Mouse (Mus musculus): ENCODE results near the gene Hoxc10. TPM values are rescaled to one million over a fixed set of nuclear protein-coding genes. Genes with fewer than 3 reads are reported as not detected.

The Hoxc10 gene
- polyA plus RNA-seq, 1 experiment from 2014 or later: 62.9 TPM

GRCm38 (mm10) chr15:103005308-103005707 lies 38.7 kb downstream of the Hoxc10 start:
- 2% methylated on average over 17 of the region's 17 CpGs for WGBS
- peak overlapping the region; percentile 57 for H3K9ac ChIP-seq (ENCODE audit: low read depth, low read length)
- H3K4me3 ChIP-seq (ENCODE audit: low read length): peak overlapping the region; percentile 19; the same call in 1 of the 2 replicates
- H3K27ac ChIP-seq (ENCODE audit: low read depth, low read length): peak overlapping the region; percentile 90
- H3K9me3 ChIP-seq (ENCODE audit: control insufficient read depth, low read length): no peaks in the 10 kb centered on the region
- no peak for ATAC-seq (ENCODE audit: low FRiP score, low TSS enrichment)
- peaks cover 84% of the 10 kb centered on the region for H3K4me1 ChIP-seq (ENCODE audit: control insufficient read depth, insufficient read depth, low read length)
- H3K36me3 ChIP-seq (ENCODE audit: control insufficient read depth, insufficient read depth, low read length): no peaks in the 10 kb centered on the region
- H3K27me3 ChIP-seq (ENCODE audit: control insufficient read depth, insufficient read depth, low read length): peaks cover 12% of the 10 kb centered on the region
- H3K4me2 ChIP-seq (replicated peaks; ENCODE audit: low read depth, low read length): peak overlapping the region; percentile 42

- H3K4me3 ChIP-seq (ENCODE audit: low read length): peak overlapping the region; percentile 19; the same call in 1 of the 2 replicates
- peak overlapping the region; percentile 90 for H3K27ac ChIP-seq (ENCODE audit: low read depth, low read length)
- peaks cover 11% of the 10 kb centered on the region for H3K27me3 ChIP-seq (ENCODE audit: control insufficient read depth, insufficient read depth, low read length)
- no peaks in the 10 kb centered on the region for H3K9me3 ChIP-seq (ENCODE audit: control insufficient read depth, low read length)
- H3K36me3 ChIP-seq (ENCODE audit: control insufficient read depth, insufficient read depth, low read length): no peaks in the 10 kb centered on the region
- H3K9ac ChIP-seq (ENCODE audit: low read depth, low read length): peak overlapping the region; percentile 57
- 8% methylated on average over 5 of the region's 5 CpGs for WGBS
- ATAC-seq (ENCODE audit: low FRiP score, low TSS enrichment): no peak
- H3K4me1 ChIP-seq (ENCODE audit: control insufficient read depth, insufficient read depth, low read length): peaks cover 88% of the 10 kb centered on the region
- peak overlapping the region; percentile 42 for H3K4me2 ChIP-seq (replicated peaks; ENCODE audit: low read depth, low read length)
Measured at GRCm38 (mm10) chr15:103005797-103006196, 39.2 kb downstream of the Hoxc10 start.

GRCm38 (mm10) chr15:103006326-103006725 lies 39.7 kb downstream of the Hoxc10 start:
- H3K9me3 ChIP-seq (ENCODE audit: control insufficient read depth, low read length): no peaks in the 10 kb centered on the region
- ATAC-seq (ENCODE audit: low FRiP score, low TSS enrichment): no peak
- peak overlapping the region; percentile 42 for H3K4me2 ChIP-seq (replicated peaks; ENCODE audit: low read depth, low read length)
- peak overlapping the region; percentile 57; the same call in 1 of the 2 replicates for H3K9ac ChIP-seq (ENCODE audit: low read depth, low read length)
- peaks cover 88% of the 10 kb centered on the region for H3K4me1 ChIP-seq (ENCODE audit: control insufficient read depth, insufficient read depth, low read length)
- WGBS: 19% methylated on average over 1 of the region's 1 CpGs
- H3K27ac ChIP-seq (ENCODE audit: low read depth, low read length): peak overlapping the region; percentile 90
- no peak overlapping the region; the same call in 1 of the 2 replicates for H3K4me3 ChIP-seq (ENCODE audit: low read length)
- H3K27me3 ChIP-seq (ENCODE audit: control insufficient read depth, insufficient read depth, low read length): peaks cover 16% of the 10 kb centered on the region
- H3K36me3 ChIP-seq (ENCODE audit: control insufficient read depth, insufficient read depth, low read length): no peaks in the 10 kb centered on the region; the same call in 1 of the 2 replicates

- Histone ChIP-seq H3K27me3 (ENCODE audit: control insufficient read depth, insufficient read depth, low read length) (peaks cover 17% of the 10 kb centered on the region), H3K36me3 (ENCODE audit: control insufficient read depth, insufficient read depth, low read length) (no peaks in the 10 kb centered on the region; the same call in 1 of the 2 replicates), H3K27ac (ENCODE audit: low read depth, low read length) (peak overlapping the region; percentile 90), H3K4me2 (replicated peaks; ENCODE audit: low read depth, low read length) (peak overlapping the region; percentile 61), H3K4me1 (ENCODE audit: control insufficient read depth, insufficient read depth, low read length) (peaks cover 77% of the 10 kb centered on the region), H3K9me3 (ENCODE audit: control insufficient read depth, low read length) (no peaks in the 10 kb centered on the region), H3K9ac (ENCODE audit: low read depth, low read length) (peak overlapping the region; percentile 65), H3K4me3 (ENCODE audit: low read length) (peak overlapping the region; percentile 34)
- under 1% methylated on average over 27 of the region's 27 CpGs for WGBS
- ATAC-seq (ENCODE audit: low FRiP score, low TSS enrichment): no peak
Measured at GRCm38 (mm10) chr15:103009265-103010111, 42.9 kb downstream of the Hoxc10 start.

GRCm38 (mm10) chr15:103010112-103010846 lies 43.7 kb downstream of the Hoxc10 start:
- Histone ChIP-seq H3K9me3 (ENCODE audit: control insufficient read depth, low read length) (no peaks in the 10 kb centered on the region), H3K9ac (ENCODE audit: low read depth, low read length) (peak overlapping the region; percentile 65), H3K4me3 (ENCODE audit: low read length) (peak overlapping the region; percentile 34), H3K36me3 (ENCODE audit: control insufficient read depth, insufficient read depth, low read length) (no peaks in the 10 kb centered on the region; the same call in 1 of the 2 replicates), H3K4me2 (replicated peaks; ENCODE audit: low read depth, low read length) (peak overlapping the region; percentile 61), H3K27me3 (ENCODE audit: control insufficient read depth, insufficient read depth, low read length) (peaks cover 17% of the 10 kb centered on the region), H3K27ac (ENCODE audit: low read depth, low read length) (peak overlapping the region; percentile 90), H3K4me1 (ENCODE audit: control insufficient read depth, insufficient read depth, low read length) (peaks cover 74% of the 10 kb centered on the region)
- 3% methylated on average over 31 of the region's 31 CpGs for WGBS
- no peak for ATAC-seq (ENCODE audit: low FRiP score, low TSS enrichment)

- H3K9ac ChIP-seq (ENCODE audit: low read depth, low read length): peak overlapping the region; percentile 65
- H3K27ac ChIP-seq (ENCODE audit: low read depth, low read length): peak overlapping the region; percentile 90
- peaks cover 22% of the 10 kb centered on the region for H3K27me3 ChIP-seq (ENCODE audit: control insufficient read depth, insufficient read depth, low read length)
- peak overlapping the region; percentile 34 for H3K4me3 ChIP-seq (ENCODE audit: low read length)
- WGBS: 7% methylated on average over 28 of the region's 28 CpGs
- H3K36me3 ChIP-seq (ENCODE audit: control insufficient read depth, insufficient read depth, low read length): no peaks in the 10 kb centered on the region; the same call in 1 of the 2 replicates
- no peak for ATAC-seq (ENCODE audit: low FRiP score, low TSS enrichment)
- no peaks in the 10 kb centered on the region for H3K9me3 ChIP-seq (ENCODE audit: control insufficient read depth, low read length)
- peaks cover 74% of the 10 kb centered on the region for H3K4me1 ChIP-seq (ENCODE audit: control insufficient read depth, insufficient read depth, low read length)
- H3K4me2 ChIP-seq (replicated peaks; ENCODE audit: low read depth, low read length): peak overlapping the region; percentile 61
Measured at GRCm38 (mm10) chr15:103010847-103011555, 44.4 kb downstream of the Hoxc10 start.

- no peaks in the 10 kb centered on the region for H3K9me3 ChIP-seq (ENCODE audit: control insufficient read depth, low read length)
- H3K27ac ChIP-seq (ENCODE audit: low read depth, low read length): peak overlapping the region; percentile 30; the same call in 1 of the 2 replicates
- ATAC-seq (ENCODE audit: low FRiP score, low TSS enrichment): no peak
- peaks cover 72% of the 10 kb centered on the region for H3K4me1 ChIP-seq (ENCODE audit: control insufficient read depth, insufficient read depth, low read length)
- H3K9ac ChIP-seq (ENCODE audit: low read depth, low read length): peak overlapping the region; percentile 58
- peak overlapping the region; percentile 31 for H3K4me2 ChIP-seq (replicated peaks; ENCODE audit: low read depth, low read length)
- peak overlapping the region; percentile 16; the same call in 1 of the 2 replicates for H3K4me3 ChIP-seq (ENCODE audit: low read length)
- H3K36me3 ChIP-seq (ENCODE audit: control insufficient read depth, insufficient read depth, low read length): no peaks in the 10 kb centered on the region; the same call in none of the 2 replicates
- peaks cover 22% of the 10 kb centered on the region for H3K27me3 ChIP-seq (ENCODE audit: control insufficient read depth, insufficient read depth, low read length)
- WGBS: 13% methylated on average over 26 of the region's 26 CpGs
Measured at GRCm38 (mm10) chr15:103011928-103012486, 45.4 kb downstream of the Hoxc10 start.

Measured in kidney, embryonic 14.5 days (tissue).